Mouse (Mus musculus) liver, embryonic 14.5 days (tissue): Measurements from ENCODE around the gene Calm1.

Source experiments
- CTCF ChIP-seq: IDR thresholded peaks from 2 replicates; pipeline ENCODE4 v1.5.1; 2016; ENCODE audit warnings: antibody characterized with exemption, low read depth, control low read depth
- EP300 ChIP-seq: IDR thresholded peaks from 2 replicates; pipeline ENCODE4 v1.6.1; 2016; ENCODE audit warnings: antibody characterized with exemption, low read depth

GRCm38 (mm10) chr12:100180802-100181201 is 18.4 kb upstream of the Calm1 start:
- TF ChIP-seq CTCF (no peak), EP300 (no peak)
